Mouse (Mus musculus) neural tube, embryonic 11.5 days (tissue): Measurements from ENCODE around the gene Rpl35. TPM values are rescaled to one million over a fixed set of nuclear protein-coding genes. Genes with fewer than 3 reads are reported as not detected.

ENCODE experiments used
- polyA plus RNA-seq: library from polyadenylated mRNA; unstranded; fragments of >200 nt; fragmentation: Nextera tagmentation; extraction: Ambion mirVana; gene quantifications from 2 replicates; pipeline ENCODE4 v1.2.1, GENCODE M21; 2014

The Rpl35 gene
- polyA plus RNA-seq, 1 experiment from 2014 or later = 909 TPM

Other genes starting within 250 kb of the Rpl35 start
- gene Nr6a1, start 77.9 kb downstream of the Rpl35 start, polyA plus RNA-seq = 5.8 and 6.4 TPM in 2 replicates
- 2.4 and 3.1 TPM in 2 replicates for gene Olfml2a, start 73.6 kb downstream of the Rpl35 start, polyA plus RNA-seq
- gene Wdr38, start 8.1 kb downstream of the Rpl35 start, polyA plus RNA-seq = 1.1 and 1.4 TPM in 2 replicates
- gene Arpc5l, start 276 bp downstream of the Rpl35 start, polyA plus RNA-seq = 131 and 133 TPM in 2 replicates
- 30.7 and 33.7 TPM in 2 replicates for gene Golga1, start 59.9 kb upstream of the Rpl35 start, polyA plus RNA-seq
- gene Scai, start 185.1 kb upstream of the Rpl35 start, polyA plus RNA-seq = 7.7 and 12.4 TPM in 2 replicates
- 90.3 and 93.9 TPM in 2 replicates for gene Ppp6c, start 220.8 kb upstream of the Rpl35 start, polyA plus RNA-seq